Mouse (Mus musculus) heart, postnatal 0 days (tissue): ENCODE measurements around the gene Flt3. TPM values are rescaled to one million over a fixed set of nuclear protein-coding genes. Genes with fewer than 3 reads are reported as not detected.
A peak's percentile ranks its signal among the peaks of the same experiment; 100 is the strongest.

Source experiments
- ATAC-seq: fragments of 200-750 bp; cut with Nextera tagmentation; 2 replicates; pipeline ENCODE4 v1.8.0; 2017; ENCODE audit warnings: low read depth, moderate number of reproducible peaks, moderate library complexity; ENCODE audit not compliant: insufficient read depth
- DNase-seq: peaks from one replicate; pipeline ENCODE4 v3.0.0-alpha.2; 2016; ENCODE audit warnings: low spot score
- H3K27ac ChIP-seq: fragments of 300-500 bp; sonication (generic); 2 replicates; pipeline ENCODE4 v1.5.1; 2014; ENCODE audit warnings: low read depth, mild to moderate bottlenecking
- H3K27me3 ChIP-seq: fragments of 300-500 bp; sonication (generic); 2 replicates; pipeline ENCODE4 v1.6.1; 2014; ENCODE audit warnings: low read length, mixed read lengths; ENCODE audit not compliant: control insufficient read depth, insufficient read depth
- H3K36me3 ChIP-seq: fragments of 300-500 bp; sonication (generic); replicated peaks from 2 replicates; pipeline ENCODE4 v1.6.1; 2014; ENCODE audit warnings: low read length, mixed read lengths; ENCODE audit not compliant: control insufficient read depth, insufficient read depth
- H3K4me1 ChIP-seq: fragments of 300-500 bp; sonication (generic); 2 replicates; pipeline ENCODE4 v1.6.1; 2014; ENCODE audit warnings: antibody characterized with exemption; ENCODE audit not compliant: control insufficient read depth, insufficient read depth
- H3K4me2 ChIP-seq: fragments of 300-500 bp; sonication (generic); 2 replicates; pipeline ENCODE4 v1.6.1; 2014; ENCODE audit warnings: low read depth, mild to moderate bottlenecking, low read length, moderate library complexity
- H3K4me3 ChIP-seq: fragments of 300-500 bp; sonication (generic); 2 replicates; pipeline ENCODE4 v1.5.1; 2014; ENCODE audit warnings: low read depth, low read length
- H3K9ac ChIP-seq: fragments of 300-500 bp; sonication (generic); replicated peaks from 2 replicates; pipeline ENCODE4 v1.6.1; 2014; ENCODE audit warnings: low read depth, low read length, mixed read lengths
- H3K9me3 ChIP-seq: fragments of 300-500 bp; sonication (generic); replicated peaks from 2 replicates; pipeline ENCODE4 v1.6.1; 2016; ENCODE audit warnings: low read length; ENCODE audit not compliant: control insufficient read depth
- CTCF ChIP-seq: IDR thresholded peaks from 2 replicates; pipeline ENCODE4 v1.5.1; 2016; ENCODE audit warnings: antibody characterized with exemption, control low read depth, low read depth
- EP300 ChIP-seq: IDR thresholded peaks from 2 replicates; pipeline ENCODE4 v1.6.1; 2016; ENCODE audit warnings: antibody characterized with exemption, low read depth
- WGBS: fragments of 180-500 bp; shearing (Covaris S2); extraction: QIAGEN DNeasy Blood & Tissue Kit; methylation state at CpG from one replicate; pipeline ENCODE4 v1.1.7; 2014; 5-methylcytosine and 5-hydroxymethylcytosine counted together
- polyA plus RNA-seq: library from polyadenylated mRNA; unstranded; fragments of >200 nt; fragmentation: Nextera tagmentation; extraction: Ambion mirVana; gene quantifications from 2 replicates; pipeline ENCODE4 v1.2.1, GENCODE M21; 2015
- total RNA-seq: library from RNA; depleted of rRNA; stranded (reverse); fragments of >200 nt; gene quantifications from 2 replicates; pipeline ENCODE4 v1.2.3, GENCODE M21; 2014; ENCODE audit warnings: low replicate concordance

Gene Flt3
- total and polyA plus RNA-seq, 2 experiments from 2014 or later = 0.05 TPM; not detected in 1

GRCm38 (mm10) chr5:147426048-147426805 is 25.9 kb upstream of the Flt3 start:
- H3K4me1 ChIP-seq = 0 out of 2 replicates have a peak, but pooled peaks cover 6% of the 10 kb centered on the region
- H3K4me2 ChIP-seq = no peak overlapping the region
- no peaks in the 10 kb centered on the region for H3K36me3 ChIP-seq
- no peaks in the 10 kb centered on the region for H3K27me3 ChIP-seq
- ATAC-seq (no peak), DNase-seq (no peak)
- H3K9me3 ChIP-seq = no peaks in the 10 kb centered on the region
- H3K4me3 ChIP-seq = no peak overlapping the region
- 56% methylated on average over 4 of the region's 4 CpGs for WGBS
- no peak for TF ChIP-seq EP300
- TF ChIP-seq CTCF = no peak
- H3K27ac ChIP-seq = peak overlapping the region; percentile 48; the same call in 1 of the 2 replicates
- no peak overlapping the region for H3K9ac ChIP-seq

- DNase-seq = no peak
- H3K9ac ChIP-seq = no peak overlapping the region
- H3K4me3 ChIP-seq = no peak overlapping the region
- H3K27me3 ChIP-seq = no peaks in the 10 kb centered on the region
- ATAC-seq = no peak
- H3K4me1 ChIP-seq = no peaks in the 10 kb centered on the region
- TF ChIP-seq EP300 = no peak
- TF ChIP-seq CTCF = no peak
- no peak overlapping the region for H3K4me2 ChIP-seq
- no peak overlapping the region for H3K27ac ChIP-seq
- H3K9me3 ChIP-seq = no peaks in the 10 kb centered on the region
- no peaks in the 10 kb centered on the region for H3K36me3 ChIP-seq
- WGBS = 38% methylated on average over 6 of the region's 6 CpGs
Observed at GRCm38 (mm10) chr5:147423612-147424011, 23.3 kb upstream of the Flt3 start.

GRCm38 (mm10) chr5:147418394-147419121 is 18.3 kb upstream of the Flt3 start:
- DNase-seq (no peak), ATAC-seq (peak; percentile 53)
- H3K4me1 ChIP-seq = no peaks in the 10 kb centered on the region
- H3K36me3 ChIP-seq = no peaks in the 10 kb centered on the region
- H3K27ac ChIP-seq = 0 out of 2 replicates have a peak overlapping the region, but pooled peaks have one; percentile 0
- 19% methylated on average over 10 of the region's 10 CpGs for WGBS
- TF ChIP-seq EP300 (no peak), CTCF (peak; percentile 64)
- H3K4me3 ChIP-seq = no peak overlapping the region
- H3K9me3 ChIP-seq = no peaks in the 10 kb centered on the region
- no peak overlapping the region for H3K9ac ChIP-seq
- peak overlapping the region; percentile 11; the same call in 1 of the 2 replicates for H3K4me2 ChIP-seq
- no peaks in the 10 kb centered on the region for H3K27me3 ChIP-seq

GRCm38 (mm10) chr5:147417986-147418385 is 17.7 kb upstream of the Flt3 start:
- Histone ChIP-seq H3K27me3 (no peaks in the 10 kb centered on the region), H3K4me1 (no peaks in the 10 kb centered on the region), H3K27ac (no peak overlapping the region), H3K4me2 (no peak overlapping the region), H3K9me3 (no peaks in the 10 kb centered on the region), H3K9ac (no peak overlapping the region), H3K4me3 (no peak overlapping the region), H3K36me3 (no peaks in the 10 kb centered on the region)
- 70% methylated on average over 1 of the region's 1 CpGs for WGBS
- no peak for DNase-seq
- TF ChIP-seq EP300 (no peak), CTCF (no peak)
- ATAC-seq = no peak

- H3K9me3 ChIP-seq = no peaks in the 10 kb centered on the region
- H3K9ac ChIP-seq = no peak overlapping the region
- H3K4me3 ChIP-seq = no peak overlapping the region
- H3K36me3 ChIP-seq = no peaks in the 10 kb centered on the region
- no peak overlapping the region for H3K27ac ChIP-seq
- 80% methylated on average over 6 of the region's 6 CpGs for WGBS
- TF ChIP-seq CTCF (no peak), EP300 (no peak)
- DNase-seq (no peak), ATAC-seq (no peak)
- no peak overlapping the region for H3K4me2 ChIP-seq
- no peaks in the 10 kb centered on the region for H3K4me1 ChIP-seq
- H3K27me3 ChIP-seq = no peaks in the 10 kb centered on the region
Observed at GRCm38 (mm10) chr5:147410585-147410984, 10.3 kb upstream of the Flt3 start.
